Mouse (Mus musculus): ENCODE measurements around the gene Rwdd1.

- no peak for TF ChIP-seq CTCF (IDR thresholded peaks at IDR 0.05; ENCODE audit: extremely low read depth, insufficient read depth, low read length)
- TF ChIP-seq POLR2A (IDR thresholded peaks at IDR 0.05; ENCODE audit: extremely low read depth, insufficient read depth, low read length) = no peak
Measured at GRCm38 (mm10) chr10:33952509-33952908, 66.9 kb downstream of the Rwdd1 start.
